Mouse (Mus musculus) lung, adult 18-20 months (tissue): ENCODE data around the gene Pard3b.

Source experiments
- DNase-seq, 2 experiments: peaks; one replicate each; pipeline ENCODE4 v3.0.0; 2022; ENCODE audit warnings: mixed read lengths in 2 of 2

The Pard3b gene

GRCm38 (mm10) chr1:61756771-61757170, 118.1 kb downstream of the Pard3b start:
- DNase-seq = no peak

- peak; percentile 67 to 74 for DNase-seq
Observed at GRCm38 (mm10) chr1:61771213-61771612, 132.6 kb downstream of the Pard3b start.

- DNase-seq = no peak
Observed at GRCm38 (mm10) chr1:61778731-61779130, 140.1 kb downstream of the Pard3b start.

- DNase-seq = peak; percentile 70 to 88
Observed at GRCm38 (mm10) chr1:61779906-61780305, 141.3 kb downstream of the Pard3b start.

- no peak for DNase-seq
Observed at GRCm38 (mm10) chr1:61796296-61796695, 157.7 kb downstream of the Pard3b start.

GRCm38 (mm10) chr1:61820213-61820612, 181.6 kb downstream of the Pard3b start:
- no peak for DNase-seq

- DNase-seq = no peak
Observed at GRCm38 (mm10) chr1:61825560-61826191, 187.1 kb downstream of the Pard3b start.

GRCm38 (mm10) chr1:61837006-61837544, 198.5 kb downstream of the Pard3b start:
- DNase-seq = no peak

- no peak for DNase-seq
Observed at GRCm38 (mm10) chr1:61846606-61847005, 208.0 kb downstream of the Pard3b start.

- DNase-seq = no peak
Observed at GRCm38 (mm10) chr1:61849029-61849714, 210.5 kb downstream of the Pard3b start.

- DNase-seq = no peak
Observed at GRCm38 (mm10) chr1:61850471-61850870, 211.8 kb downstream of the Pard3b start.

GRCm38 (mm10) chr1:61851176-61851575, 212.6 kb downstream of the Pard3b start:
- DNase-seq = no peak

GRCm38 (mm10) chr1:61867286-61868082, 228.9 kb downstream of the Pard3b start:
- no peak for DNase-seq

GRCm38 (mm10) chr1:61874875-61875274, 236.3 kb downstream of the Pard3b start:
- no peak for DNase-seq

GRCm38 (mm10) chr1:61879706-61880470, 241.3 kb downstream of the Pard3b start:
- DNase-seq = no peak

- DNase-seq = no peak
Observed at GRCm38 (mm10) chr1:61896048-61896447, 257.4 kb downstream of the Pard3b start.

GRCm38 (mm10) chr1:61903271-61904007, 264.8 kb downstream of the Pard3b start:
- no peak for DNase-seq

GRCm38 (mm10) chr1:61904036-61904435, 265.4 kb downstream of the Pard3b start:
- DNase-seq = peak; percentile 7 to 19

- no peak for DNase-seq
Observed at GRCm38 (mm10) chr1:61912931-61913330, 274.3 kb downstream of the Pard3b start.

- DNase-seq = no peak
Observed at GRCm38 (mm10) chr1:61924958-61925357, 286.3 kb downstream of the Pard3b start.

GRCm38 (mm10) chr1:61925541-61925940, 286.9 kb downstream of the Pard3b start:
- DNase-seq = no peak
